Mouse (Mus musculus): ENCODE data around the gene Ccdc65.

- no peak for TF ChIP-seq ZC3H11A (IDR thresholded peaks at IDR 0.05; ENCODE audit: borderline replicate concordance, low read depth, low read length)
- no peak for TF ChIP-seq HCFC1 (IDR thresholded peaks at IDR 0.05; ENCODE audit: borderline replicate concordance, insufficient read depth, low read length)
- TF ChIP-seq CHD2 (IDR thresholded peaks at IDR 0.05; ENCODE audit: low read depth, low read length): no peak
Observed at GRCm38 (mm10) chr15:98762201-98762621, 54.2 kb downstream of the Ccdc65 start.
